Mouse (Mus musculus) midbrain, embryonic 12.5 days (tissue): ENCODE results near the gene Psmd3. TPM values are rescaled to one million over a fixed set of nuclear protein-coding genes. Genes with fewer than 3 reads are reported as not detected.
A peak's percentile ranks its signal among the peaks of the same experiment; 100 is the strongest.
"Not testable (repeated sequence)": the region's sequence is repeated elsewhere in the genome, so short reads cannot be mapped to it uniquely, and the experiment has no call there.

ENCODE experiments used
- ATAC-seq: fragments of 200-750 bp; cut with Nextera tagmentation; 2 replicates; pipeline ENCODE4 v1.8.0; 2017; ENCODE audit warnings: low read depth, moderate TSS enrichment, moderate library complexity; ENCODE audit not compliant: low FRiP score
- H3K27ac ChIP-seq: fragments of 300-500 bp; sonication (generic); replicated peaks from 2 replicates; pipeline ENCODE4 v1.5.1; 2016; ENCODE audit warnings: mild to moderate bottlenecking
- H3K27me3 ChIP-seq: fragments of 300-500 bp; sonication (generic); 2 replicates; pipeline ENCODE4 v1.6.1; 2016; ENCODE audit warnings: mild to moderate bottlenecking
- H3K36me3 ChIP-seq: fragments of 300-500 bp; sonication (generic); 2 replicates; pipeline ENCODE4 v1.6.1; 2016
- H3K4me1 ChIP-seq: fragments of 300-500 bp; sonication (generic); 2 replicates; pipeline ENCODE4 v1.6.1; 2016
- H3K4me2 ChIP-seq: fragments of 300-500 bp; sonication (generic); replicated peaks from 2 replicates; pipeline ENCODE4 v1.6.1; 2016; ENCODE audit warnings: mild to moderate bottlenecking, moderate library complexity
- H3K4me3 ChIP-seq: fragments of 300-500 bp; sonication (generic); 2 replicates; pipeline ENCODE4 v1.5.1; 2016; ENCODE audit warnings: mild to moderate bottlenecking
- H3K9ac ChIP-seq: fragments of 300-500 bp; sonication (generic); replicated peaks from 2 replicates; pipeline ENCODE4 v1.6.1; 2016; ENCODE audit warnings: mild to moderate bottlenecking, moderate library complexity
- H3K9me3 ChIP-seq: fragments of 300-500 bp; sonication (generic); 2 replicates; pipeline ENCODE4 v1.6.1; 2016; ENCODE audit warnings: mild to moderate bottlenecking
- WGBS: fragments of 180-500 bp; shearing (Covaris S2); methylation state at CpG from one replicate; pipeline ENCODE4 v1.1.7; 2016; 5-methylcytosine and 5-hydroxymethylcytosine counted together
- polyA plus RNA-seq: library from polyadenylated mRNA; unstranded; fragments of >200 nt; fragmentation: Nextera tagmentation; extraction: Ambion mirVana; gene quantifications from 2 replicates; pipeline ENCODE4 v1.2.1, GENCODE M21; 2016

Psmd3 gene
- polyA plus RNA-seq, 1 experiment from 2014 or later, result 244 TPM

GRCm38 (mm10) chr11:98671857-98672256, 10.5 kb upstream of the Psmd3 start:
- no peak overlapping the region for H3K27ac ChIP-seq
- no peak overlapping the region for H3K4me3 ChIP-seq
- no peak overlapping the region for H3K9ac ChIP-seq
- no peaks in the 10 kb centered on the region for H3K36me3 ChIP-seq
- no peaks in the 10 kb centered on the region for H3K9me3 ChIP-seq
- H3K4me1 ChIP-seq, result no peaks in the 10 kb centered on the region
- H3K27me3 ChIP-seq, result peaks cover 34% of the 10 kb centered on the region
- no peak for ATAC-seq
- WGBS, result 75% methylated on average over 5 of the region's 5 CpGs
- H3K4me2 ChIP-seq, result no peak overlapping the region

- no peaks in the 10 kb centered on the region for H3K36me3 ChIP-seq
- 90% methylated on average over 5 of the region's 5 CpGs for WGBS
- peaks cover 33% of the 10 kb centered on the region for H3K27me3 ChIP-seq
- no peaks in the 10 kb centered on the region for H3K9me3 ChIP-seq
- no peak overlapping the region for H3K4me2 ChIP-seq
- H3K4me3 ChIP-seq, result no peak overlapping the region
- no peaks in the 10 kb centered on the region for H3K4me1 ChIP-seq
- H3K9ac ChIP-seq, result no peak overlapping the region
- no peak overlapping the region for H3K27ac ChIP-seq
- no peak for ATAC-seq
Measured at GRCm38 (mm10) chr11:98672482-98672881, 9.9 kb upstream of the Psmd3 start.

- H3K4me1 ChIP-seq, H3K36me3 ChIP-seq, H3K27ac ChIP-seq, H3K4me3 ChIP-seq, H3K9ac ChIP-seq, H3K9me3 ChIP-seq, H3K4me2 ChIP-seq: not testable (repeated sequence)
- ATAC-seq, result 0 out of 2 replicates have a peak, but pooled peaks have one; percentile 41
- H3K27me3 ChIP-seq, result peaks cover 27% of the 10 kb centered on the region
- 13% methylated on average over 7 of the region's 7 CpGs for WGBS
Measured at GRCm38 (mm10) chr11:98673136-98673535, 9.2 kb upstream of the Psmd3 start.

GRCm38 (mm10) chr11:98675829-98676363, 6.5 kb upstream of the Psmd3 start:
- no peak for ATAC-seq
- Histone ChIP-seq H3K4me1 (no peaks in the 10 kb centered on the region), H3K36me3 (no peaks in the 10 kb centered on the region), H3K27me3 (peaks cover 11% of the 10 kb centered on the region; the same call in 1 of the 2 replicates), H3K27ac (no peak overlapping the region), H3K4me3 (no peak overlapping the region), H3K4me2 (no peak overlapping the region), H3K9me3 (no peaks in the 10 kb centered on the region), H3K9ac (no peak overlapping the region)
- 47% methylated on average over 7 of the region's 7 CpGs for WGBS

GRCm38 (mm10) chr11:98680023-98680422, 2.3 kb upstream of the Psmd3 start:
- H3K4me2 ChIP-seq, result no peak overlapping the region
- H3K4me1 ChIP-seq, result peaks cover 12% of the 10 kb centered on the region
- peaks cover 2% of the 10 kb centered on the region for H3K36me3 ChIP-seq
- no peak overlapping the region for H3K9ac ChIP-seq
- no peaks in the 10 kb centered on the region for H3K9me3 ChIP-seq
- no peak for ATAC-seq
- no peak overlapping the region for H3K27ac ChIP-seq
- no peak overlapping the region for H3K4me3 ChIP-seq
- 94% methylated on average over 1 of the region's 1 CpGs for WGBS
- peaks cover 10% of the 10 kb centered on the region; the same call in 1 of the 2 replicates for H3K27me3 ChIP-seq

GRCm38 (mm10) chr11:98680595-98680994, 1.8 kb upstream of the Psmd3 start:
- not testable (repeated sequence) for H3K27me3 ChIP-seq, H3K27ac ChIP-seq, H3K36me3 ChIP-seq, H3K4me3 ChIP-seq, H3K9ac ChIP-seq, ATAC-seq, H3K9me3 ChIP-seq, H3K4me2 ChIP-seq
- WGBS, result 89% methylated on average over 4 of the region's 4 CpGs
- peaks cover 12% of the 10 kb centered on the region for H3K4me1 ChIP-seq

- Histone ChIP-seq H3K36me3 (peaks cover 14% of the 10 kb centered on the region), H3K9me3 (no peaks in the 10 kb centered on the region), H3K4me2 (peak overlapping the region; percentile 91; the same call in 1 of the 2 replicates), H3K27ac (no peak overlapping the region), H3K4me1 (peaks cover 12% of the 10 kb centered on the region), H3K27me3 (peaks cover 4% of the 10 kb centered on the region; the same call in 1 of the 2 replicates), H3K9ac (no peak overlapping the region), H3K4me3 (no peak overlapping the region)
- 82% methylated on average over 4 of the region's 4 CpGs for WGBS
- ATAC-seq, result no peak
Measured at GRCm38 (mm10) chr11:98681186-98681585, 1.2 kb upstream of the Psmd3 start.

- H3K4me3 ChIP-seq, result peak overlapping the region; percentile 98
- peak; percentile 55 for ATAC-seq
- WGBS, result under 1% methylated on average over 23 of the region's 23 CpGs
- H3K27me3 ChIP-seq, result no peaks in the 10 kb centered on the region
- H3K27ac ChIP-seq, result peak overlapping the region; percentile 75
- peak overlapping the region; percentile 100 for H3K9ac ChIP-seq
- peak overlapping the region; percentile 91 for H3K4me2 ChIP-seq
- H3K4me1 ChIP-seq, result peaks cover 12% of the 10 kb centered on the region
- H3K36me3 ChIP-seq, result peaks cover 30% of the 10 kb centered on the region
- no peaks in the 10 kb centered on the region for H3K9me3 ChIP-seq
Measured at GRCm38 (mm10) chr11:98682811-98683210, 457 bp downstream of the Psmd3 start.

GRCm38 (mm10) chr11:98685642-98686041, 3.3 kb downstream of the Psmd3 start:
- Histone ChIP-seq H3K4me2 (no peak overlapping the region), H3K4me3 (no peak overlapping the region), H3K27me3 (no peaks in the 10 kb centered on the region), H3K9me3 (no peaks in the 10 kb centered on the region), H3K36me3 (peaks cover 53% of the 10 kb centered on the region), H3K9ac (no peak overlapping the region), H3K27ac (no peak overlapping the region), H3K4me1 (peaks cover 12% of the 10 kb centered on the region)
- ATAC-seq, result no peak
- WGBS, result 94% methylated on average over 9 of the region's 9 CpGs

- H3K9ac ChIP-seq, result no peak overlapping the region
- H3K4me2 ChIP-seq, result no peak overlapping the region
- peaks cover 66% of the 10 kb centered on the region for H3K36me3 ChIP-seq
- no peak overlapping the region for H3K27ac ChIP-seq
- no peaks in the 10 kb centered on the region for H3K9me3 ChIP-seq
- no peaks in the 10 kb centered on the region for H3K27me3 ChIP-seq
- ATAC-seq, result no peak
- no peak overlapping the region for H3K4me3 ChIP-seq
- H3K4me1 ChIP-seq, result peaks cover 12% of the 10 kb centered on the region
- 86% methylated on average over 4 of the region's 4 CpGs for WGBS
Measured at GRCm38 (mm10) chr11:98686976-98687375, 4.6 kb downstream of the Psmd3 start.

- Histone ChIP-seq H3K4me3 (no peak overlapping the region), H3K27ac (no peak overlapping the region), H3K4me2 (no peak overlapping the region), H3K9ac (no peak overlapping the region), H3K4me1 (peaks cover 12% of the 10 kb centered on the region), H3K27me3 (no peaks in the 10 kb centered on the region), H3K9me3 (no peaks in the 10 kb centered on the region), H3K36me3 (peaks cover 77% of the 10 kb centered on the region)
- WGBS, result 91% methylated on average over 8 of the region's 8 CpGs
- no peak for ATAC-seq
Measured at GRCm38 (mm10) chr11:98688009-98688408, 5.7 kb downstream of the Psmd3 start.

- Histone ChIP-seq H3K36me3 (peaks cover 80% of the 10 kb centered on the region), H3K4me2 (no peak overlapping the region), H3K9me3 (no peaks in the 10 kb centered on the region), H3K4me3 (no peak overlapping the region), H3K4me1 (no peaks in the 10 kb centered on the region), H3K27me3 (no peaks in the 10 kb centered on the region), H3K27ac (no peak overlapping the region), H3K9ac (no peak overlapping the region)
- no peak for ATAC-seq
- 79% methylated on average over 13 of the region's 13 CpGs for WGBS
Measured at GRCm38 (mm10) chr11:98693201-98693600, 10.8 kb downstream of the Psmd3 start.

GRCm38 (mm10) chr11:98693746-98694145, 11.4 kb downstream of the Psmd3 start:
- 93% methylated on average over 9 of the region's 9 CpGs for WGBS
- Histone ChIP-seq H3K9ac (no peak overlapping the region), H3K27ac (no peak overlapping the region), H3K9me3 (no peaks in the 10 kb centered on the region), H3K4me3 (no peak overlapping the region), H3K27me3 (no peaks in the 10 kb centered on the region), H3K36me3 (peaks cover 78% of the 10 kb centered on the region), H3K4me1 (no peaks in the 10 kb centered on the region), H3K4me2 (no peak overlapping the region)
- no peak for ATAC-seq
